Mouse (Mus musculus): ENCODE results near the gene Ttll6. TPM values are rescaled to one million over a fixed set of nuclear protein-coding genes. Genes with fewer than 3 reads are reported as not detected.

The Ttll6 gene
- polyA plus RNA-seq, 1 experiment from 2014 or later, result 0.09 TPM

DNA sequence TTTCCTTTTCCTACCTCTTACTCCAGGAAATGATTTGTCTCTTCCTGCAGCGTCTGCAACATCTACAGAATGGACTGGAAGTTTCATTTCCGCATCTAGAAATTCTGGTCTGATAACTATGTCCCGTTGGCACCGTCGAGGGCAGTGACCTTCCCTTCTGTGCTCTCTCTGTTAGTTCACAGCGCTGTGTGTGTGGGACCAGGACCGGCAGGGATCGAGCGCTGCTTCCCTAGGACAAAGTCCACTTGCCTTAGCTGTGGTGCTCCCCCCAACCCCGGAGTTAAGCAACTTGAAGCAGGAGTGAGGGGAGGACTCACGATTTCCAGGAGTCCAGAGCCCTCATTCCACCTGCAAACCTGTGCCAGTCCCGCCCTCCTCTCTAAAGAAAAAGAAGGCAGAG, 31.2 kb downstream of the Ttll6 start:
- whole genome bisulfite sequencing, result 58% methylated on average over 12 of the region's 12 CpGs
- H3K4me3 ChIP-seq (ENCODE audit: low read depth, low read length), result no peak overlapping the region

DNA sequence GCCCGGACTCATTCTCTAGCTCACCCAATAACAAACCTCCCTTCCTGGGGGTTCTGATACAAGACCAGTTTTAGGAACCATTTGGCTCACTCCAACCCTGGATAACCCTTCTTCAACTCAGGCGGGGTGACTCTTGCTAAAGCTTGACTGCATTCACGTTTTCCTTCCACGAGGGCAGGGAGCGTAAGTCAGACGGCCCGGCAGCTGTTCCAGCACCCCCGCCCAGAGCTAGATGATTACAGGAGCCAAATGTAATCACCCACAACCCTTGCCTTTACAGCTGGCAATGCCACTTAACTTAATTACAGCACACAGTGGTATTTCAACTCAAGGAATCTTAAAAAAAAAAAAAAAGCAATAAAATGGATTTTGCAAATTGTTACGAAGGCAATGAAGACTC, 34.5 kb downstream of the Ttll6 start:
- Histone ChIP-seq H3K9me3 (ENCODE audit: low read depth, low read length) (no peaks in the 10 kb centered on the region), H3K4me3 (ENCODE audit: low read depth, low read length) (no peak overlapping the region)
- DNase-seq, result no peak

More for the DNA sequence above, 31.2 kb downstream of the Ttll6 start:
- no peak for DNase-seq
- Histone ChIP-seq H3K9ac (no peak overlapping the region), H3K4me1 (ENCODE audit: insufficient read depth) (no peaks in the 10 kb centered on the region), H3K36me3 (ENCODE audit: insufficient read depth) (no peaks in the 10 kb centered on the region), H3K4me2 (no peak overlapping the region), H3K9me3 (ENCODE audit: low read depth, low read length) (no peaks in the 10 kb centered on the region), H3K27ac (ENCODE audit: low read depth) (no peak overlapping the region), H3K27me3 (ENCODE audit: insufficient read depth, low read length) (peaks cover 63% of the 10 kb centered on the region)
- no peak for TF ChIP-seq CTCF (IDR thresholded peaks at IDR 0.05; ENCODE audit: low read depth)
- ATAC-seq (ENCODE audit: insufficient read depth), result no peak

DNA sequence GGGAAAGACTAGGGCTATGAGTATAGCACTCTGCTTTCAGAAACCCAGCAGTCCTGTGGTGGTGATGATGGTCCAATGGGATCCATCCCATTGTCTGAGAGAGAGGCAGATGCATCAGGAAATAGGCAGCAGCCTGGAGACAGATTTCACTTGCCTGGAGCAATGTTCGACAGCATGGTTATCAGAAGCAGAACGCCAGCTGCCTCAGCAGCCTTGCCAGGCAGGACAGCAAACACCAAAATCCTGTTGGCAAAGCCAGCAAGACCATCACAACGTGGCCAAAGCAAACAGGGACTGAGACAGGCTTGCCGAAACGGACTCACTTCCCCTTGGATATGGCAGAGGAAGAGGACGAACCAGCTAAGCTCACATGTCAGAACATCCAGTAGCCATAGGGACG, 35.4 kb downstream of the Ttll6 start:
- Histone ChIP-seq H3K9me3 (ENCODE audit: low read depth, low read length) (no peaks in the 10 kb centered on the region), H3K9ac (no peak overlapping the region), H3K27me3 (ENCODE audit: insufficient read depth, low read length) (peaks cover 98% of the 10 kb centered on the region), H3K27ac (ENCODE audit: low read depth) (no peak overlapping the region), H3K4me3 (ENCODE audit: low read depth, low read length) (no peak overlapping the region), H3K4me2 (no peak overlapping the region), H3K36me3 (ENCODE audit: insufficient read depth) (no peaks in the 10 kb centered on the region), H3K4me1 (ENCODE audit: insufficient read depth) (no peaks in the 10 kb centered on the region)
- no peak for ATAC-seq (ENCODE audit: insufficient read depth)
- no peak for DNase-seq
- TF ChIP-seq CTCF (IDR thresholded peaks at IDR 0.05; ENCODE audit: low read depth), result no peak
- 17% methylated on average over 7 of the region's 7 CpGs for WGBS

More for the DNA sequence above, 34.5 kb downstream of the Ttll6 start:
- Histone ChIP-seq H3K9ac (no peak overlapping the region), H3K27ac (ENCODE audit: low read depth) (no peak overlapping the region), H3K4me2 (no peak overlapping the region), H3K4me1 (ENCODE audit: insufficient read depth) (no peaks in the 10 kb centered on the region), H3K27me3 (ENCODE audit: insufficient read depth, low read length) (peaks cover 96% of the 10 kb centered on the region), H3K36me3 (ENCODE audit: insufficient read depth) (no peaks in the 10 kb centered on the region)
- TF ChIP-seq CTCF (IDR thresholded peaks at IDR 0.05; ENCODE audit: low read depth), result no peak
- ATAC-seq (ENCODE audit: insufficient read depth), result no peak
- 34% methylated on average over 9 of the region's 9 CpGs for WGBS

DNA sequence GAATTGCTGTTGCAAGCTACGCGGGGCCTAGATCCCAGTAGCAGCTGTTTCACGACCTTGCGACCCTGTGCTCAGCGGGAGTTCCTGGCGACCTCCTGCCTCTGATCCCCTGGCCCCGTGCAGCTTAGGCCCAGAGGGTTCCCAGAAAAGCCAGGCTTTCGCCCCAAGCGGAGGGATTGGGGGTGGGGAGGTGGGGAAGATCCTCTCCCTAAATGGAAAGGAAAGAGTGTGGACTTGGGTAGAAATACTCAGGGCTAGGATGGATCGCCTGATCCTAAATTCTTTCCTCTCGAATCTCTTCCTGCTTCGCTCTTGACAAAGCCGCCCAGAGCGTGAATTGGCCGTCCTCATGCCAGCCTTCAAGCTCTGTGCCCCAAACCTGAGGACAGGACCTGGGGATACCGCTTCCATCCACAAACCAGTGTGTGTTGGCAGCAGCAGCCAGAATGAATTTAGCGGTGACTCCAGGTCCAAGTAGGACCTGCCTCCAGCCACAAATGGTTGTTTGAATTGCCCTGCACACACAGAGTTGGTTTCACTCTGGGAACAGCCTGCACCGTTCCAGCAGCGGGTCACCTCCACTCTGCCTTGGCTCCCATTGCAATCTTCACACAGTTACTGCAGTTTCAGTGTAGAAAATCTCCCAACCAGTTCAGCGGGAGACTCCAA, 37.3 kb downstream of the Ttll6 start:
- peaks cover 100% of the 10 kb centered on the region for H3K27me3 ChIP-seq (ENCODE audit: insufficient read depth, low read length)
- ATAC-seq (ENCODE audit: insufficient read depth), result no peak
- no peak overlapping the region for H3K4me2 ChIP-seq
- no peak overlapping the region for H3K27ac ChIP-seq (ENCODE audit: low read depth)
- TF ChIP-seq CTCF (IDR thresholded peaks at IDR 0.05; ENCODE audit: low read depth), result no peak
- no peak overlapping the region for H3K9ac ChIP-seq
- H3K4me3 ChIP-seq (ENCODE audit: low read depth, low read length), result no peak overlapping the region; the same call in 1 of the 2 replicates
- H3K4me1 ChIP-seq (ENCODE audit: insufficient read depth), result no peaks in the 10 kb centered on the region
- DNase-seq, result no peak
- no peaks in the 10 kb centered on the region for H3K9me3 ChIP-seq (ENCODE audit: low read depth, low read length)
- no peaks in the 10 kb centered on the region for H3K36me3 ChIP-seq (ENCODE audit: insufficient read depth)
- 5% methylated on average over 20 of the region's 20 CpGs for WGBS

DNA sequence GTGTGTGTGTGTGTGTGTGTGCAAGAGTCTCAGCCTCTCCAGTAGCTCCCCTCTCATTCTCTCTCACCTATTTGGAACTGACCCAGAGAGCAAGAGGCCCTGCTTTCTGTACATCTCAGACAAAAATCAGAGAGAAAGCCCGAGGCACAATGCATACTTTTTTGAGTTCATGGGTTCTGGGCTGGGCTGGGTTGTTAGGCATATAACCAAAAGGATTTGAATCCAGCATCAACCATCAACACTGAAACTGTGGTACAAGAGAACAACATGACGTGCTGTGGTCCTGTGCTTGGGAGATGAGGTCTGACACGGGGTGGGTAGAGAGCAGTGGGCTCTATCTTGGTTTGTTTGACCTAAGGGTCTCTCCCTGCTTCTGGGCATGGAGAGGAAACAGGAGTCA, 38.0 kb downstream of the Ttll6 start:
- Histone ChIP-seq H3K27me3 (ENCODE audit: insufficient read depth, low read length) (peaks cover 100% of the 10 kb centered on the region), H3K4me2 (no peak overlapping the region), H3K4me1 (ENCODE audit: insufficient read depth) (no peaks in the 10 kb centered on the region), H3K27ac (ENCODE audit: low read depth) (no peak overlapping the region), H3K36me3 (ENCODE audit: insufficient read depth) (no peaks in the 10 kb centered on the region), H3K9me3 (ENCODE audit: low read depth, low read length) (no peaks in the 10 kb centered on the region), H3K4me3 (ENCODE audit: low read depth, low read length) (no peak overlapping the region), H3K9ac (no peak overlapping the region)
- no peak for TF ChIP-seq CTCF (IDR thresholded peaks at IDR 0.05; ENCODE audit: low read depth)
- no peak for DNase-seq
- no peak for ATAC-seq (ENCODE audit: insufficient read depth)
- WGBS, result 15% methylated on average over 3 of the region's 3 CpGs

DNA sequence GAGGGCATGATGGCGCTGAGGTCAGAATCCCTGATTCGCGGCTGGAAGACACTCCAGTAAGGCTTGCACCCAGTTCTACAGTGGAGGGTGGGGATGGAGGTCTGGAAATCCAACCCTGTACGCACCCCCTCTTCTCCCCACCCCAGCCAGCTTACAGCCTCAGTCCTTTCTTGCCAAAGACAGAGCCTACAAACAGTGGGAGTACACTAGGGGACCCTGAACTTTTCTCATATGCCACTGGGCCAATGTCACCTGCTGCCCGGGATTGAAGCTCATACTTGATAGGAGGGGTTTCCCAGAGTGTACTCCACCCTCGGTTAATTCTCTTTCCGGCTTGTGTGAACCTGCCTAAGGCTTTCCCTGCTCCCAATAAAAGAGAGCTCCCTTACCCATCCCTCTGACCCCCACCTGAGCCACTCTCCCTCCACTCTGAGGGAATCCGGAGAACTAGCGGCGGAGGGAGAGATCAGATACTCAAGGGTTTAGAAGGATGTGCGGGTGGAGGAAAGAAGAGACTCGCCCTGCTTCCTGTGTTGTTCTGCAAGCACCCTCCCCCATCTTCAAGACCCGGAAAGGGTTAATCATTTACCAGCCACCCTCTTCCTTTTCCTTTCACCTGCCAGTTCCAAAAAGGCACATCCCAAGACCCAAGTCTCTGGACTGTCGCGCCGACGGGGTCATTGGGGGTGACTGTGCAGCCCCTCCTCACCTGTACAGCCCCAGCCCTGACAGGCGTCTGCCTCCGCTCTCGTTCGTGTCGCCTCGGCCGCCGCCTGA, 39.1 kb downstream of the Ttll6 start:
- H3K4me3 ChIP-seq (ENCODE audit: low read depth, low read length), result no peak overlapping the region; the same call in 1 of the 2 replicates

DNA sequence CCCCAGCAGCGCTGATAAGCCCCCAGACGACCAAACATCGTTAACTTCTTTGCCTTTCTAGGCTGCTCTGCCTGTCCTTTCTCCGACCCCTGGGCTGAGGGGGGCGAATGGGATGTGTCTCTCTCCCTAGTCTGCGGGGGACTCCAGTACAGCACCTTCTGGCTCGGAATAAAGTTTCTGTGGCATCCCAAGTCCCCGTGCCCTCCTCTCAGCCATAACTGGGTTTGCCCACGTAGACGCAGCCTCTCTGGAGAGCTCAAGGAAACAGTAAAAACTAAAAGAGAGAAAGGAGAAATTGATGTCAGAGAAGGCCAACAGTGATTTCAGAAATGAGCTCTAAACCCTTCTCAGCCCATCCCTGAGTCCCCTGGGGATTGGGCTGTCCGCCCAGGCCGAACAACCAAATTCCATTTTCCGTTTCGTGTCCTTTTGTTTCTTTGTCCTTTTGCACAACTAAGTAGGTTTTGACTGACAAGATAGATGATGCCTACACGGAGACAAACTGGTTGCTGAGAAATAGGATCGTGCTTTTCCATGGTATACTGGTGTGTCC, 39.8 kb downstream of the Ttll6 start:
- 2% methylated on average over 16 of the region's 16 CpGs for WGBS
- Histone ChIP-seq H3K9ac (no peak overlapping the region), H3K27ac (ENCODE audit: low read depth) (no peak overlapping the region), H3K4me1 (ENCODE audit: insufficient read depth) (no peaks in the 10 kb centered on the region), H3K4me3 (ENCODE audit: low read depth, low read length) (no peak overlapping the region; the same call in 1 of the 2 replicates), H3K27me3 (ENCODE audit: insufficient read depth, low read length) (peaks cover 100% of the 10 kb centered on the region), H3K36me3 (ENCODE audit: insufficient read depth) (no peaks in the 10 kb centered on the region), H3K9me3 (ENCODE audit: low read depth, low read length) (no peaks in the 10 kb centered on the region), H3K4me2 (no peak overlapping the region)
- no peak for DNase-seq
- ATAC-seq (ENCODE audit: insufficient read depth), result no peak
- TF ChIP-seq CTCF (IDR thresholded peaks at IDR 0.05; ENCODE audit: low read depth), result no peak

More for the DNA sequence above, 39.1 kb downstream of the Ttll6 start:
- ATAC-seq (ENCODE audit: insufficient read depth) (no peak), DNase-seq (no peak)
- no peak for TF ChIP-seq CTCF (IDR thresholded peaks at IDR 0.05; ENCODE audit: low read depth)
- Histone ChIP-seq H3K4me2 (no peak overlapping the region), H3K4me1 (ENCODE audit: insufficient read depth) (no peaks in the 10 kb centered on the region), H3K27me3 (ENCODE audit: insufficient read depth, low read length) (peaks cover 100% of the 10 kb centered on the region), H3K27ac (ENCODE audit: low read depth) (no peak overlapping the region), H3K9me3 (ENCODE audit: low read depth, low read length) (no peaks in the 10 kb centered on the region), H3K36me3 (ENCODE audit: insufficient read depth) (no peaks in the 10 kb centered on the region), H3K9ac (no peak overlapping the region)
- WGBS, result 1% methylated on average over 25 of the region's 25 CpGs
